Mouse (Mus musculus) stomach, embryonic 16.5 days (tissue): ENCODE measurements around the gene Cbfa2t2. TPM values are rescaled to one million over a fixed set of nuclear protein-coding genes. Genes with fewer than 3 reads are reported as not detected.

Experiments
- ATAC-seq: fragments of 200-750 bp; cut with Nextera tagmentation; 2 replicates; pipeline ENCODE4 v1.8.0; 2017; ENCODE audit warnings: moderate number of reproducible peaks, moderate TSS enrichment; ENCODE audit not compliant: insufficient read depth, low FRiP score
- H3K27ac ChIP-seq: fragments of 300-500 bp; sonication (generic); 2 replicates; pipeline ENCODE4 v1.5.1; 2014; ENCODE audit warnings: low read length
- H3K27me3 ChIP-seq: fragments of 300-500 bp; sonication (generic); 2 replicates; pipeline ENCODE4 v1.6.1; 2014; ENCODE audit warnings: low read length, control low read depth, mixed read lengths; ENCODE audit not compliant: control insufficient read depth, insufficient read depth
- H3K36me3 ChIP-seq: fragments of 300-500 bp; sonication (generic); 2 replicates; pipeline ENCODE4 v1.6.1; 2014; ENCODE audit warnings: low read length; ENCODE audit not compliant: control insufficient read depth, insufficient read depth
- H3K4me1 ChIP-seq: fragments of 300-500 bp; sonication (generic); 2 replicates; pipeline ENCODE4 v1.6.1; 2014; ENCODE audit warnings: low read length, control low read depth, mixed read lengths; ENCODE audit not compliant: control insufficient read depth, insufficient read depth
- H3K4me2 ChIP-seq: fragments of 300-500 bp; sonication (generic); 2 replicates; pipeline ENCODE4 v1.6.1; 2014; ENCODE audit warnings: low read depth, low read length, mixed read lengths
- H3K4me3 ChIP-seq: fragments of 300-500 bp; sonication (generic); replicated peaks from 2 replicates; pipeline ENCODE4 v1.5.1; 2014; ENCODE audit warnings: mild to moderate bottlenecking, low read length
- H3K9ac ChIP-seq: fragments of 300-500 bp; sonication (generic); 2 replicates; pipeline ENCODE4 v1.6.1; 2014; ENCODE audit warnings: low read length
- H3K9me3 ChIP-seq: fragments of 300-500 bp; sonication (generic); replicated peaks from 2 replicates; pipeline ENCODE4 v1.6.1; 2016; ENCODE audit warnings: low read length, control low read depth; ENCODE audit not compliant: control insufficient read depth
- WGBS: fragments of 180-500 bp; shearing (Covaris S2); extraction: QIAGEN DNeasy Blood & Tissue Kit; methylation state at CpG from one replicate; pipeline ENCODE4 v1.1.7; 2014; 5-methylcytosine and 5-hydroxymethylcytosine counted together
- polyA plus RNA-seq: library from polyadenylated mRNA; unstranded; fragments of >200 nt; fragmentation: Nextera tagmentation; extraction: Ambion mirVana; gene quantifications from 2 replicates; pipeline ENCODE4 v1.2.1, GENCODE M21; 2015

Gene Cbfa2t2
- polyA plus RNA-seq, 1 experiment from 2014 or later = 32.8 TPM

DNA sequence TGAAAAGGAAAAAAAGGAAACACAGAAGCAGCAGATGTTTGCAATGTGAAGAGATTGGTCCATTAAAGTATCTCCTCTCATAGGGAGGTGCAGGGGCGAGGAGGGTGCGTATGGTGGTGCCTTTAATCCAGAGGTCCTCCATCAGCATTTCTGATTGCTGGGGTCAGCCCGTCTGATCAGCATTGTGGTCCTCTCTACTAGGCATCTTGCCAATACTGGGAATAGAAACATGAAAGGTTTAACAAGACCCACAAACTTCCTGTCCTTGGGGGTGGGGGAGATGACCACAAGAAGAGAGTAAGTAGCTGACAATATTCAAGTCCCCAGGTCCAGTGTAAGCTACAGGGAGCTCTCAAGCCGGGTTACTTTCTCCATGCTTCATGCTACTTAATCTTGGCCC lies 134.4 kb downstream of the Cbfa2t2 start:
- no peaks in the 10 kb centered on the region for H3K36me3 ChIP-seq
- no peaks in the 10 kb centered on the region for H3K9me3 ChIP-seq
- H3K27me3 ChIP-seq = no peaks in the 10 kb centered on the region
- peak overlapping the region; percentile 76 for H3K4me2 ChIP-seq
- H3K9ac ChIP-seq = no peak overlapping the region
- no peak for ATAC-seq
- peak overlapping the region; percentile 83; the same call in 1 of the 2 replicates for H3K27ac ChIP-seq
- 57% methylated on average over 4 of the region's 4 CpGs for WGBS
- no peak overlapping the region for H3K4me3 ChIP-seq
- H3K4me1 ChIP-seq = peaks cover 42% of the 10 kb centered on the region

GRCm38 (mm10) chr2:154571266-154571665 lies 135.0 kb downstream of the Cbfa2t2 start:
- H3K9me3 ChIP-seq = no peaks in the 10 kb centered on the region
- no peak overlapping the region for H3K4me2 ChIP-seq
- peaks cover 38% of the 10 kb centered on the region for H3K4me1 ChIP-seq
- H3K27me3 ChIP-seq = no peaks in the 10 kb centered on the region
- WGBS = 82% methylated on average over 4 of the region's 4 CpGs
- no peak overlapping the region for H3K27ac ChIP-seq
- no peak for ATAC-seq
- H3K9ac ChIP-seq = no peak overlapping the region
- no peaks in the 10 kb centered on the region for H3K36me3 ChIP-seq
- H3K4me3 ChIP-seq = no peak overlapping the region

DNA sequence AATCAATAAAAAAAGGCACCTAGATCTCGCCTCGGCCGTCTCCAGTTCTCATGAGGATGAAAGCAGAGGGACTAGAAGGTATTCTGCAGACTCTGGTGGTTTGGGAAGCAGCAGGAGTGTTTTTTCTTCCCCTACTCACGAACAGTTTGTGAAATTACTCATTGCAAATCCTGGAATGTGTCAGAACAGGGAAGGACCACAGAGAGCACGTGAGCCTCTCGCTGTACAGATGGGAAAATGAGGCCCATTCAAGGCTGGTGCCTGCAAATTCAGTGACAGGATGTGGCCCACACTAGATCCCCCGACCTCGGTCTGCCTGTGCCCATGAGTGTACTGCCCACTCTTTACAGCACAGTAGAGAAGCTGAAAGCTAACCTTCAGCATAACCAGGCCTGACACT lies 135.7 kb downstream of the Cbfa2t2 start:
- Histone ChIP-seq H3K27ac (peak overlapping the region; percentile 29; the same call in 1 of the 2 replicates), H3K4me1 (peaks cover 31% of the 10 kb centered on the region), H3K4me2 (no peak overlapping the region), H3K4me3 (no peak overlapping the region), H3K27me3 (no peaks in the 10 kb centered on the region), H3K9me3 (no peaks in the 10 kb centered on the region), H3K36me3 (no peaks in the 10 kb centered on the region), H3K9ac (no peak overlapping the region)
- 49% methylated on average over 8 of the region's 8 CpGs for WGBS
- no peak for ATAC-seq

GRCm38 (mm10) chr2:154572996-154573395 lies 136.7 kb downstream of the Cbfa2t2 start:
- Histone ChIP-seq H3K36me3 (no peaks in the 10 kb centered on the region), H3K9me3 (no peaks in the 10 kb centered on the region), H3K27ac (no peak overlapping the region), H3K4me3 (no peak overlapping the region), H3K4me2 (no peak overlapping the region), H3K27me3 (no peaks in the 10 kb centered on the region), H3K4me1 (peaks cover 22% of the 10 kb centered on the region), H3K9ac (no peak overlapping the region)
- no peak for ATAC-seq
- 68% methylated on average over 3 of the region's 3 CpGs for WGBS

- H3K36me3 ChIP-seq = no peaks in the 10 kb centered on the region
- no peaks in the 10 kb centered on the region for H3K9me3 ChIP-seq
- no peak overlapping the region for H3K9ac ChIP-seq
- no peak overlapping the region for H3K4me3 ChIP-seq
- peaks cover 13% of the 10 kb centered on the region; the same call in 1 of the 2 replicates for H3K4me1 ChIP-seq
- H3K27me3 ChIP-seq = no peaks in the 10 kb centered on the region
- no peak overlapping the region for H3K4me2 ChIP-seq
- whole genome bisulfite sequencing = 73% methylated on average over 7 of the region's 7 CpGs
- H3K27ac ChIP-seq = no peak overlapping the region
- ATAC-seq = no peak
Measured at GRCm38 (mm10) chr2:154574271-154574670, 138.0 kb downstream of the Cbfa2t2 start.

- Histone ChIP-seq H3K4me2 (no peak overlapping the region), H3K9ac (no peak overlapping the region), H3K27ac (no peak overlapping the region), H3K27me3 (no peaks in the 10 kb centered on the region), H3K4me1 (0 out of 2 replicates have a peak, but pooled peaks cover 4% of the 10 kb centered on the region), H3K36me3 (no peaks in the 10 kb centered on the region), H3K4me3 (no peak overlapping the region), H3K9me3 (no peaks in the 10 kb centered on the region)
- 56% methylated on average over 12 of the region's 12 CpGs for WGBS
- ATAC-seq = no peak
Measured at GRCm38 (mm10) chr2:154576876-154577743, 140.8 kb downstream of the Cbfa2t2 start.

DNA sequence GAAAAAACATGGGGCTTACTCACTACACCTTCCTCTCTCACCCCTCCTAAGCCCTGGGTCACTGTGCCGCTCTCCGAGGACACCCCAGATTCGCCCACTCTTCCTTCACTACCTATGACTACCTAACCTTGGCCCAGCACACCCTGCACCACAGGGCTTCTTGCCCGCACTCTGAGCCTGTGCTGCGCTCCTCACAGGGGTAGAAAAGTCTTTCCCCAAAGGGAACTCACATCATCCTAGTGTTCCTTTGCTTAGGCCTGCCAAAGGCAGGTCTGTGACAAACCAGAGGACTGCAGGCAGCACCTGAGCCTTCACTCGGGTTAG lies 141.4 kb downstream of the Cbfa2t2 start:
- no peaks in the 10 kb centered on the region for H3K4me1 ChIP-seq
- H3K4me2 ChIP-seq = no peak overlapping the region
- H3K4me3 ChIP-seq = no peak overlapping the region
- WGBS = 92% methylated on average over 6 of the region's 6 CpGs
- no peaks in the 10 kb centered on the region for H3K36me3 ChIP-seq
- H3K9ac ChIP-seq = no peak overlapping the region
- H3K27ac ChIP-seq = no peak overlapping the region
- no peaks in the 10 kb centered on the region for H3K9me3 ChIP-seq
- no peaks in the 10 kb centered on the region for H3K27me3 ChIP-seq
- no peak for ATAC-seq

- no peak for ATAC-seq
- Histone ChIP-seq H3K9me3 (no peaks in the 10 kb centered on the region), H3K27me3 (no peaks in the 10 kb centered on the region), H3K4me1 (0 out of 2 replicates have a peak, but pooled peaks cover 7% of the 10 kb centered on the region), H3K4me2 (no peak overlapping the region), H3K27ac (no peak overlapping the region), H3K36me3 (no peaks in the 10 kb centered on the region), H3K4me3 (no peak overlapping the region), H3K9ac (no peak overlapping the region)
- WGBS = 61% methylated on average over 8 of the region's 8 CpGs
Measured at GRCm38 (mm10) chr2:154580586-154580985, 144.3 kb downstream of the Cbfa2t2 start.

DNA sequence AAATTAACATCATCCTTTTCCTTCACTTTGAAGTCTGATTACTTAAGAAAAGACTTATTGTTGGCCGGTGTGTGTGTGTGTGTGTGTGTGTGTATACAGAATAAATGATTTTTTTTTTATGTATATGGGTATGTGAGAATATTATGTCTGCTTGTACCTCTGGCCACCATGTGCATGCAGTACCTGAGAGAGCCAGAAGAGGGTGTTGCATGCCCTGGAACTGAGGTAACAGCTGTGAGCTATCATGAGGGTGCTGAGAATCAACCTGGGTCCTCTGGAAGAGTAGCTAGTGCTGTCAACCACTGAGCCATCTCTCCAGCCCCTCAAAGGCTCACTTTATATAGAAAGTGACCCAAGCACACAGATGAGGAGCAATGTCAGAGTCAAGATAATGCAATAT lies 145.1 kb downstream of the Cbfa2t2 start:
- Histone ChIP-seq H3K4me1 (0 out of 2 replicates have a peak, but pooled peaks cover 7% of the 10 kb centered on the region), H3K27me3 (no peaks in the 10 kb centered on the region), H3K4me3 (no peak overlapping the region), H3K9ac (no peak overlapping the region), H3K27ac (no peak overlapping the region), H3K4me2 (no peak overlapping the region), H3K36me3 (peaks cover 2% of the 10 kb centered on the region; the same call in 1 of the 2 replicates), H3K9me3 (peaks cover 1% of the 10 kb centered on the region; the same call in 1 of the 2 replicates)
- WGBS = 96% methylated on average over 1 of the region's 1 CpGs
- no peak for ATAC-seq
